Mouse (Mus musculus) MEL (cell line): Measurements from ENCODE around the gene Maml2. TPM values are rescaled to one million over a fixed set of nuclear protein-coding genes. Genes with fewer than 3 reads are reported as not detected.

Experiments used
- DNase-seq: peaks from one replicate; pipeline ENCODE4 v3.0.0; 2011; ENCODE audit warnings: low read depth, low spot score
- H3K27ac ChIP-seq: 2 replicates; pipeline ENCODE4 v1.5.1; 2012; ENCODE audit warnings: low read depth, mild to moderate bottlenecking, control low read depth, low read length, moderate library complexity; ENCODE audit not compliant: control insufficient read depth
- H3K27me3 ChIP-seq, 2 experiments: fragments of 150-350 bp in 1 of 2; sonication (generic) in 1 of 2; 2 replicates each; pipeline ENCODE4 v1.6.1; 2012; ENCODE audit warnings: low read length in 2 of 2, mild to moderate bottlenecking in 2 of 2, improper control_type of control experiment in 1 of 2, moderate library complexity in 1 of 2; ENCODE audit not compliant: insufficient read depth in 2 of 2, control insufficient read depth in 1 of 2
- H3K36me3 ChIP-seq, 2 experiments: 2 replicates each; pipeline ENCODE4 v1.6.1; 2012 to 2014; ENCODE audit warnings: low read length in 2 of 2, improper control_type of control experiment in 1 of 2, inconsistent platforms in 1 of 2, mild to moderate bottlenecking in 1 of 2; ENCODE audit not compliant: insufficient read depth in 2 of 2, control insufficient read depth in 1 of 2
- H3K4me1 ChIP-seq, 2 experiments: fragments of 150-350 bp in 1 of 2; sonication (generic) in 1 of 2; 2 replicates each; pipeline ENCODE4 v1.6.1; 2012; ENCODE audit warnings: low read length in 2 of 2, improper control_type of control experiment in 1 of 2, mild to moderate bottlenecking in 1 of 2; ENCODE audit not compliant: insufficient read depth in 2 of 2, control insufficient read depth in 1 of 2
- H3K4me3 ChIP-seq, 2 experiments: fragments of 150-350 bp in 1 of 2; sonication (generic) in 1 of 2; 2 replicates each; pipeline ENCODE4 v1.5.1; 2012; ENCODE audit warnings: low read depth in 2 of 2, low read length in 2 of 2, mild to moderate bottlenecking in 2 of 2, moderate library complexity in 2 of 2, control low read depth in 1 of 2, improper control_type of control experiment in 1 of 2; ENCODE audit not compliant: control insufficient read depth in 1 of 2, insufficient read depth in 1 of 2
- H3K79me2 ChIP-seq: 2 replicates; pipeline ENCODE4 v1.6.1; 2012; ENCODE audit warnings: mild to moderate bottlenecking, low read length, moderate library complexity; ENCODE audit not compliant: control insufficient read depth, poor library complexity, insufficient read depth
- H3K9ac ChIP-seq: 2 replicates; pipeline ENCODE4 v1.6.1; 2012; ENCODE audit warnings: low read depth, mild to moderate bottlenecking, control low read depth, low read length, moderate library complexity; ENCODE audit not compliant: control insufficient read depth, poor library complexity, severe bottlenecking
- H3K9me3 ChIP-seq: fragments of 150-350 bp; sonication (generic); replicated peaks from 2 replicates; pipeline ENCODE4 v1.6.1; 2012; ENCODE audit warnings: mild to moderate bottlenecking, low read length, improper control_type of control experiment, moderate library complexity; ENCODE audit not compliant: insufficient read depth
- BHLHE40 ChIP-seq: IDR thresholded peaks from 2 replicates; pipeline ENCODE4 v1.6.1; 2012; ENCODE audit warnings: low read depth, mild to moderate bottlenecking, inconsistent platforms, low read length, improper control_type of control experiment, borderline replicate concordance
- CHD1 ChIP-seq: IDR thresholded peaks from 2 replicates; pipeline ENCODE4 v1.6.1; 2012; ENCODE audit warnings: low read depth, mild to moderate bottlenecking, inconsistent platforms, low read length, improper control_type of control experiment
- E2F4 ChIP-seq: IDR thresholded peaks from 2 replicates; pipeline ENCODE4 v1.6.1; 2011; ENCODE audit warnings: low read depth, low read length, improper control_type of control experiment, borderline replicate concordance
- EP300 ChIP-seq, 2 experiments: IDR thresholded peaks; 2 replicates each; pipeline ENCODE4 v1.6.1; 2011; ENCODE audit warnings: improper control_type of control experiment in 2 of 2, low read length in 2 of 2, low read depth in 1 of 2, mild to moderate bottlenecking in 1 of 2
- GABPA ChIP-seq: IDR thresholded peaks from 2 replicates; pipeline ENCODE4 v1.6.1; 2012; ENCODE audit warnings: low read depth, mild to moderate bottlenecking, inconsistent platforms, low read length, improper control_type of control experiment, moderate library complexity
- HCFC1 ChIP-seq: IDR thresholded peaks from 2 replicates; pipeline ENCODE4 v1.6.1; 2012; ENCODE audit warnings: low read depth, mild to moderate bottlenecking, inconsistent platforms, low read length, improper control_type of control experiment, moderate library complexity
- JUND ChIP-seq: IDR thresholded peaks from 2 replicates; pipeline ENCODE4 v1.6.1; 2011; ENCODE audit warnings: low read depth, mild to moderate bottlenecking, improper control_type of control experiment, low read length
- KAT2A ChIP-seq: conservative IDR thresholded peaks from 2 replicates; pipeline ENCODE4 v1.6.1; 2012; ENCODE audit warnings: low read depth, low read length, improper control_type of control experiment, inconsistent platforms
- MAFK ChIP-seq: IDR thresholded peaks from 2 replicates; pipeline ENCODE4 v1.6.1; 2011; ENCODE audit warnings: low read depth, mild to moderate bottlenecking, low read length, improper control_type of control experiment, borderline replicate concordance
- MAX ChIP-seq: IDR thresholded peaks from 2 replicates; pipeline ENCODE4 v1.6.1; 2011; ENCODE audit warnings: low read length, improper control_type of control experiment
- MAZ ChIP-seq: IDR thresholded peaks from 2 replicates; pipeline ENCODE4 v1.6.1; 2012; ENCODE audit warnings: low read depth, mild to moderate bottlenecking, inconsistent platforms, low read length, improper control_type of control experiment
- MEF2A ChIP-seq: IDR thresholded peaks from 2 replicates; pipeline ENCODE4 v1.6.1; 2014; ENCODE audit warnings: low read depth, mild to moderate bottlenecking, inconsistent platforms, low read length, improper control_type of control experiment; ENCODE audit not compliant: poor library complexity, insufficient replicate concordance, severe bottlenecking; ENCODE audit errors: extremely low read depth
- RAD21 ChIP-seq: IDR thresholded peaks from 2 replicates; pipeline ENCODE4 v1.6.1; 2011; ENCODE audit warnings: mild to moderate bottlenecking, low read depth, low read length, improper control_type of control experiment
- RCOR1 ChIP-seq: IDR thresholded peaks from 2 replicates; pipeline ENCODE4 v1.6.1; 2012; ENCODE audit warnings: low read depth, mild to moderate bottlenecking, inconsistent platforms, low read length, improper control_type of control experiment
- SIN3A ChIP-seq: IDR thresholded peaks from 2 replicates; pipeline ENCODE4 v1.6.1; 2012; ENCODE audit warnings: low read length, improper control_type of control experiment, inconsistent platforms
- SMC3 ChIP-seq: IDR thresholded peaks from 2 replicates; pipeline ENCODE4 v1.6.1; 2011; ENCODE audit warnings: low read depth, low read length, improper control_type of control experiment
- TAL1 ChIP-seq: IDR thresholded peaks from 2 replicates; pipeline ENCODE4 v1.6.1; 2012; ENCODE audit warnings: mild to moderate bottlenecking, inconsistent platforms, low read length, moderate library complexity, mixed read lengths
- UBTF ChIP-seq: IDR thresholded peaks from 2 replicates; pipeline ENCODE4 v1.6.1; 2012; ENCODE audit warnings: low read depth, mild to moderate bottlenecking, inconsistent platforms, low read length, improper control_type of control experiment, moderate library complexity, borderline replicate concordance; ENCODE audit not compliant: insufficient read depth
- USF1 ChIP-seq: IDR thresholded peaks from 2 replicates; pipeline ENCODE4 v1.6.1; 2014; ENCODE audit warnings: low read depth, mild to moderate bottlenecking, inconsistent platforms, low read length, improper control_type of control experiment, moderate library complexity
- polyA plus RNA-seq, 2 experiments: library from polyadenylated mRNA; stranded (reverse) in 1 of 2; unstranded in 1 of 2; fragments of >175 nt in 1 of 2; fragments of >200 nt in 1 of 2; gene quantifications; 2 replicates each; pipeline versions ENCODE4 v1.2.1 to v1.2.4; 2012; ENCODE audit warnings: low replicate concordance in 2 of 2, low read depth in 1 of 2; ENCODE audit not compliant: insufficient read length in 2 of 2, insufficient read depth in 1 of 2, missing spikeins in 1 of 2
- total RNA-seq: library from RNA; depleted of rRNA; stranded (reverse); fragments of 300-350 nt; gene quantifications from 2 replicates; pipeline ENCODE4 v1.2.3, GENCODE M21; 2012

Gene Maml2
- total and polyA plus RNA-seq, 3 experiments, result 0.08 to 0.47 TPM; not detected in 1

GRCm38 (mm10) chr9:13697041-13697811 is 399.5 kb downstream of the Maml2 start (continued):
- no peak for TF ChIP-seq RAD21
- TF ChIP-seq SIN3A, result no peak

GRCm38 (mm10) chr9:13697869-13698268 is 400.1 kb downstream of the Maml2 start:
- no peaks in the 10 kb centered on the region for H3K4me1 ChIP-seq
- no peak overlapping the region for H3K4me3 ChIP-seq
- H3K9ac ChIP-seq, result no peak overlapping the region
- no peaks in the 10 kb centered on the region for H3K36me3 ChIP-seq
- H3K9me3 ChIP-seq, result no peaks in the 10 kb centered on the region
- no peaks in the 10 kb centered on the region for H3K79me2 ChIP-seq
- peaks cover 14 to 21% of the 10 kb centered on the region in 2 experiments for H3K27me3 ChIP-seq
- TF ChIP-seq EP300 (IDR thresholded peaks at IDR 0.05; ENCODE audit: low read depth in 1 of 2, low read length in 2 of 2) (no peak), JUND (no peak), TAL1 (no peak), CHD1 (no peak), USF1 (no peak), MAX (no peak), MAFK (no peak), GABPA (no peak), BHLHE40 (no peak), MAZ (no peak), E2F4 (no peak), MEF2A (no peak), KAT2A (no peak), HCFC1 (no peak), RCOR1 (no peak), UBTF (no peak), SMC3 (no peak)
- no peak for DNase-seq
- no peak overlapping the region for H3K27ac ChIP-seq
